Mouse (Mus musculus): ENCODE results near the gene Chchd6.

DNA sequence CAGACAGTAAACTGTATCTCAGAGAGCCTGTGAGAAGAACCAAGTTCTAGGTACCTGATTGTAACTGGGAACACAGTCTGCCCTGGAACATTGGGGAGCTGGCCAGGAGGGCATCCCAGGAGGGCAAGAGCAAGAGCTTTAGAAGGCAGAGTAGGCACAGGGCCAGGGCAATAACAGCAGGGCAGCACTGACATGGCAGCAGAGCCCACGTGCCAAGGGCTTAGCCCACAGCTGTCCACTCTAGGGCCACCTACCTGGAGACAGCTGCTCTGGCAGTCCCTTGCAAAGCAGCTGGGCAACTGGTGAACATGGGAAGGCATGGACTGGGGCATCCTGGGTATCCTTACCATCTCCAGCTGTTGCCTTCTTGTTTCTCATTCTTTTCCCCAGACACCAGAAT, 247.7 kb downstream of the Chchd6 start:
- TF ChIP-seq GATA1 (IDR thresholded peaks at IDR 0.05; ENCODE audit: borderline replicate concordance, low read length) (no peak), FLI1 (IDR thresholded peaks at IDR 0.05; ENCODE audit: low read length) (no peak)

Data from megakaryocyte, embryonic 14.5 days (primary cell).